Mouse (Mus musculus) embryonic facial prominence, embryonic 11.5 days (tissue): ENCODE measurements around the gene Cdkal1. TPM values are rescaled to one million over a fixed set of nuclear protein-coding genes. Genes with fewer than 3 reads are reported as not detected.

Experiments
- ATAC-seq: fragments of 200-750 bp; cut with Nextera tagmentation; replicated peaks from 2 replicates; pipeline ENCODE4 v1.8.0; 2017; ENCODE audit warnings: low read depth; ENCODE audit not compliant: insufficient number of reproducible peaks, low FRiP score, low TSS enrichment
- DNase-seq: peaks from one replicate; pipeline ENCODE4 v3.0.0-alpha.2; 2015; ENCODE audit warnings: low spot score
- H3K27ac ChIP-seq: fragments of 300-500 bp; sonication (generic); replicated peaks from 2 replicates; pipeline ENCODE4 v1.5.1; 2014; ENCODE audit warnings: mild to moderate bottlenecking, low read depth, low read length, control low read depth
- H3K27me3 ChIP-seq: fragments of 300-500 bp; sonication (generic); 2 replicates; pipeline ENCODE4 v1.6.1; 2014; ENCODE audit warnings: mild to moderate bottlenecking, low read length, moderate library complexity, mixed read lengths; ENCODE audit not compliant: control insufficient read depth, insufficient read depth
- H3K36me3 ChIP-seq: fragments of 300-500 bp; sonication (generic); replicated peaks from 2 replicates; pipeline ENCODE4 v1.6.1; 2014; ENCODE audit warnings: low read depth, mild to moderate bottlenecking, low read length, moderate library complexity, mixed read lengths; ENCODE audit not compliant: control insufficient read depth, insufficient read depth
- H3K4me1 ChIP-seq: fragments of 300-500 bp; sonication (generic); 2 replicates; pipeline ENCODE4 v1.6.1; 2014; ENCODE audit warnings: low read length, mixed read lengths; ENCODE audit not compliant: control insufficient read depth, insufficient read depth
- H3K4me2 ChIP-seq: fragments of 300-500 bp; sonication (generic); 2 replicates; pipeline ENCODE4 v1.6.1; 2014; ENCODE audit warnings: low read depth, mild to moderate bottlenecking, control low read depth, low read length, moderate library complexity
- H3K4me3 ChIP-seq: fragments of 300-500 bp; sonication (generic); 2 replicates; pipeline ENCODE4 v1.5.1; 2014; ENCODE audit warnings: low read depth, low read length, control low read depth
- H3K9ac ChIP-seq: fragments of 300-500 bp; sonication (generic); replicated peaks from 2 replicates; pipeline ENCODE4 v1.6.1; 2014; ENCODE audit warnings: mild to moderate bottlenecking, control low read depth, low read length
- H3K9me3 ChIP-seq: fragments of 300-500 bp; sonication (generic); replicated peaks from 2 replicates; pipeline ENCODE4 v1.6.1; 2016; ENCODE audit warnings: mild to moderate bottlenecking, low read length, inconsistent platforms, mixed read lengths; ENCODE audit not compliant: control insufficient read depth
- WGBS: fragments of 180-500 bp; shearing (Covaris S2); extraction: QIAGEN DNeasy Blood & Tissue Kit; methylation state at CpG from one replicate; pipeline ENCODE4 v1.1.7; 2014; 5-methylcytosine and 5-hydroxymethylcytosine counted together
- polyA plus RNA-seq: library from polyadenylated mRNA; unstranded; fragments of >200 nt; fragmentation: Nextera tagmentation; extraction: Ambion mirVana; gene quantifications from 2 replicates; pipeline ENCODE4 v1.2.1, GENCODE M21; 2014

Cdkal1 gene
- polyA plus RNA-seq, 1 experiment from 2014 or later, result 39.6 TPM

- Histone ChIP-seq H3K27ac (no peak overlapping the region), H3K36me3 (no peaks in the 10 kb centered on the region), H3K27me3 (no peaks in the 10 kb centered on the region), H3K9me3 (no peaks in the 10 kb centered on the region), H3K4me3 (no peak overlapping the region), H3K9ac (no peak overlapping the region), H3K4me2 (no peak overlapping the region), H3K4me1 (peaks cover 4% of the 10 kb centered on the region; the same call in 1 of the 2 replicates)
- ATAC-seq, result no peak
- WGBS, result 76% methylated on average over 1 of the region's 1 CpGs
- DNase-seq, result no peak
Observed at GRCm38 (mm10) chr13:29359341-29359740, 496.1 kb downstream of the Cdkal1 start.

- H3K4me1 ChIP-seq, result peaks cover 4% of the 10 kb centered on the region; the same call in 1 of the 2 replicates
- no peak overlapping the region for H3K4me3 ChIP-seq
- 87% methylated on average over 5 of the region's 5 CpGs for WGBS
- ATAC-seq (no peak), DNase-seq (no peak)
- H3K4me2 ChIP-seq, result no peak overlapping the region
- no peaks in the 10 kb centered on the region for H3K36me3 ChIP-seq
- no peaks in the 10 kb centered on the region for H3K27me3 ChIP-seq
- no peak overlapping the region for H3K9ac ChIP-seq
- no peak overlapping the region for H3K27ac ChIP-seq
- no peaks in the 10 kb centered on the region for H3K9me3 ChIP-seq
Observed at GRCm38 (mm10) chr13:29357483-29357882, 498.0 kb downstream of the Cdkal1 start.

GRCm38 (mm10) chr13:29356158-29356485, 499.4 kb downstream of the Cdkal1 start:
- H3K9ac ChIP-seq, result no peak overlapping the region
- no peaks in the 10 kb centered on the region for H3K9me3 ChIP-seq
- H3K27ac ChIP-seq, result no peak overlapping the region
- 37% methylated on average over 10 of the region's 10 CpGs for whole genome bisulfite sequencing
- H3K4me3 ChIP-seq, result no peak overlapping the region
- H3K4me1 ChIP-seq, result peaks cover 4% of the 10 kb centered on the region; the same call in 1 of the 2 replicates
- ATAC-seq (no peak), DNase-seq (no peak)
- no peaks in the 10 kb centered on the region for H3K36me3 ChIP-seq
- H3K27me3 ChIP-seq, result no peaks in the 10 kb centered on the region
- no peak overlapping the region for H3K4me2 ChIP-seq

GRCm38 (mm10) chr13:29355484-29356157, 499.9 kb downstream of the Cdkal1 start:
- H3K9ac ChIP-seq, result no peak overlapping the region
- no peaks in the 10 kb centered on the region for H3K27me3 ChIP-seq
- peaks cover 4% of the 10 kb centered on the region; the same call in 1 of the 2 replicates for H3K4me1 ChIP-seq
- no peak for ATAC-seq
- H3K27ac ChIP-seq, result no peak overlapping the region
- no peaks in the 10 kb centered on the region for H3K36me3 ChIP-seq
- H3K4me2 ChIP-seq, result no peak overlapping the region
- 58% methylated on average over 3 of the region's 3 CpGs for WGBS
- H3K9me3 ChIP-seq, result no peaks in the 10 kb centered on the region
- DNase-seq, result no peak
- no peak overlapping the region for H3K4me3 ChIP-seq

- Histone ChIP-seq H3K27ac (no peak overlapping the region), H3K4me1 (peaks cover 4% of the 10 kb centered on the region; the same call in 1 of the 2 replicates), H3K4me2 (no peak overlapping the region), H3K9ac (no peak overlapping the region), H3K9me3 (no peaks in the 10 kb centered on the region), H3K27me3 (no peaks in the 10 kb centered on the region), H3K36me3 (no peaks in the 10 kb centered on the region), H3K4me3 (no peak overlapping the region)
- ATAC-seq (no peak), DNase-seq (no peak)
- 87% methylated on average over 4 of the region's 4 CpGs for WGBS
Observed at GRCm38 (mm10) chr13:29354943-29355342, 500.5 kb downstream of the Cdkal1 start.

GRCm38 (mm10) chr13:29353888-29354415, 501.5 kb downstream of the Cdkal1 start:
- no peak overlapping the region for H3K27ac ChIP-seq

GRCm38 (mm10) chr13:29351023-29351684, 504.3 kb downstream of the Cdkal1 start:
- Histone ChIP-seq H3K27ac (no peak overlapping the region), H3K9me3 (no peaks in the 10 kb centered on the region), H3K4me2 (no peak overlapping the region), H3K4me3 (no peak overlapping the region), H3K9ac (no peak overlapping the region), H3K4me1 (peaks cover 3% of the 10 kb centered on the region; the same call in 1 of the 2 replicates), H3K36me3 (no peaks in the 10 kb centered on the region; the same call in 1 of the 2 replicates), H3K27me3 (no peaks in the 10 kb centered on the region)
- DNase-seq (peak; percentile 18), ATAC-seq (no peak)
- 65% methylated on average over 9 of the region's 9 CpGs for WGBS

More at GRCm38 (mm10) chr13:29353888-29354415, 501.5 kb downstream of the Cdkal1 start:
- H3K4me2 ChIP-seq, result no peak overlapping the region
- no peaks in the 10 kb centered on the region for H3K36me3 ChIP-seq
- H3K9ac ChIP-seq, result no peak overlapping the region
- DNase-seq (no peak), ATAC-seq (no peak)
- H3K9me3 ChIP-seq, result no peaks in the 10 kb centered on the region
- 93% methylated on average over 5 of the region's 5 CpGs for WGBS
- H3K27me3 ChIP-seq, result no peaks in the 10 kb centered on the region
- peaks cover 4% of the 10 kb centered on the region; the same call in 1 of the 2 replicates for H3K4me1 ChIP-seq
- H3K4me3 ChIP-seq, result no peak overlapping the region

- DNase-seq (no peak), ATAC-seq (no peak)
- Histone ChIP-seq H3K4me2 (no peak overlapping the region), H3K27ac (no peak overlapping the region), H3K4me1 (no peaks in the 10 kb centered on the region), H3K9ac (no peak overlapping the region), H3K4me3 (no peak overlapping the region), H3K36me3 (no peaks in the 10 kb centered on the region; the same call in 1 of the 2 replicates), H3K27me3 (no peaks in the 10 kb centered on the region), H3K9me3 (no peaks in the 10 kb centered on the region)
- 53% methylated on average over 4 of the region's 4 CpGs for WGBS
Observed at GRCm38 (mm10) chr13:29350004-29350403, 505.5 kb downstream of the Cdkal1 start.
